Mouse (Mus musculus): ENCODE data around the gene Med16. TPM values are rescaled to one million over a fixed set of nuclear protein-coding genes. Genes with fewer than 3 reads are reported as not detected.

Gene Med16
- polyA plus RNA-seq, 1 experiment from 2014 or later: 37.2 TPM

DNA sequence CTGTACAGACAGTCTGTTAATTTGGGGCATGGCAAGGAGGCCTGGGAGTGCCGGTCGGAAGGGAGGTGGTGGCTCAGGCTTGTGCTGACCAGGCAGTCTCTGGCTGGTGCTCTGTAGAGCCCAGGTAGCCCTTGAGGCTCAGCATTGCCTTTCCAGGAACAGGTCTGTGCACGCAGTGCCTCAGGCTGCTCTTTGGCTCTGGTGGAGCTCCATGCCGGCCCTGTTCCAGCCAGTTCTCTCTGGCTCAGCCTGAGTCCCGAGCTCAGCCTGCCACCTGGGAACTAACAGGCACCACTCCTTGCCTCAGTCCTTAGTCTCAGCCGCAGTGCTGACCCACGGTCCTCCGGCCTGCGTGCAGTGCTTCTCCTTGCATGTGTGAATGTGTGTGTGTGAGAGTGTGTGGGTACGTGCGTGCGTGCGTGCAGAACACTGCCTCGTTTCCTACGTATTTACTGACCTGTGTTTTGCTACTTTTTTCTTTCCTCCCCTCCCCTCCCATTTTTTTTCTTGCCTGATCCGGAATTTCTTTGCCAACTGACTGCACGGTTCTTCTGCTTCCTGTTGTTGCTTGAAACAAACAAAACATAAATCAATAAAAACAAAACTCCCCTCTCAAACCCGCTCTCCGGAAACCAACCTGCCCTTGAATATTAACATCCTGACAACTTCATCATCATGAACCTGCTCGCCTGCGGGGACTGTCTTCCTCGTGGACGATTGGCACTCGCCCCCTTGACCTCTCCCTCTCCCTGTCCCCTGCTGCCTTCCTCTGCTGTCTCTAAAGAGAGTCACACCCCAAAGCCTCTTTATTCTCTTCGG, 47.3 kb downstream of the Med16 start:
- ATAC-seq: no peak
- H3K9me3 ChIP-seq (ENCODE audit: control insufficient read depth, low read length): no peaks in the 10 kb centered on the region
- peak overlapping the region; percentile 2 for H3K9ac ChIP-seq (ENCODE audit: low read depth, low read length)
- no peak overlapping the region for H3K4me3 ChIP-seq (ENCODE audit: low read length)
- WGBS: 64% methylated on average over 25 of the region's 25 CpGs
- H3K27ac ChIP-seq (ENCODE audit: low read length): peak overlapping the region; percentile 2; the same call in 1 of the 2 replicates
- H3K4me2 ChIP-seq (ENCODE audit: low read depth, low read length): no peak overlapping the region
- peaks cover 46% of the 10 kb centered on the region for H3K4me1 ChIP-seq (ENCODE audit: control insufficient read depth, insufficient read depth, low read length)
- H3K36me3 ChIP-seq (ENCODE audit: control insufficient read depth, insufficient read depth, low read length): peaks cover 47% of the 10 kb centered on the region
- no peaks in the 10 kb centered on the region for H3K27me3 ChIP-seq (replicated peaks; ENCODE audit: control insufficient read depth, insufficient read depth, low read length)

DNA sequence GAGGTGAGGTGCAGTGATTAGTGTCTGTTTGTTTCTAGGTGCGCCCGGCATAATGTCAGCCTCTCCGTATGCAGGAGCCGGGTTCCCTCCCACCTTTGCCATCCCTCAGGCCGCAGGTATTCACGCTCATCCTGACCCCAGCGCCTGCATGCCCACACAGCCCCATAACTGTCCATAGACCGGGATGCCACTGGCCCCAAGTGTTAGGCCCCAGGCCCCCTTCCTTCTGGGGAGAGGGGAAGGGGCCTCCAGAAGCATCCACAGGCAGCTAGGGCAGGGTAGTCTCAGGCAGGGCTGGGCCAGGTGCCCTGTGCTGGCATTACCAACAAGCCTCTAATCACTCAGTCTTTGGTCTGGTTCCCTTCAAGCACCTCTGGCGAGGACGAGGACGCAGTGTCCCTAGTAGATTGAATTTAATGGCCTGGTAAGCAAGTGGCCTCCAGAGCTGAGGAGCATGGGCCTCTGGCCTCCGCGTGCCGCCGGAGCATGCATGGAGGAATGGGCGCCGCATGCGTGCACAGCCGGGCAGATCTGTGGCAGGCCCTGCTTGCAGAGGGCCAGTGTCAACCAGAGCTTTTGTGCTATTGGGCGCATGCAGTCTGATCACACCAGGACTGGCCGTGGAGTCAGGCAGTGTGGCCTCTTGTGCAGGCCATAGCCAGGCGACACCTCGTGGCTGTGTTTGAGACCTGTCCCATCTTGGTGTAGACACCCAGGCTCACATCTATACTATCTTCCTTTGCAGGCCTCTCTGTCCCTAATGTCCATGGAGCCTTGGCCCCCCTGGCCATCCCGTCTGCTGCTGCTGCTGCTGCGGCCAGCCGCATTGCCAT, 48.4 kb downstream of the Med16 start:
- WGBS: 89% methylated on average over 26 of the region's 26 CpGs
- H3K4me1 ChIP-seq (ENCODE audit: control insufficient read depth, insufficient read depth, low read length): peaks cover 47% of the 10 kb centered on the region
- H3K36me3 ChIP-seq (ENCODE audit: control insufficient read depth, insufficient read depth, low read length): peaks cover 48% of the 10 kb centered on the region
- no peak overlapping the region for H3K4me3 ChIP-seq (ENCODE audit: low read length)
- H3K27me3 ChIP-seq (replicated peaks; ENCODE audit: control insufficient read depth, insufficient read depth, low read length): no peaks in the 10 kb centered on the region
- no peak for ATAC-seq
- no peaks in the 10 kb centered on the region for H3K9me3 ChIP-seq (ENCODE audit: control insufficient read depth, low read length)
- no peak overlapping the region for H3K27ac ChIP-seq (ENCODE audit: low read length)
- no peak overlapping the region for H3K4me2 ChIP-seq (ENCODE audit: low read depth, low read length)
- peak overlapping the region; percentile 2; the same call in 1 of the 2 replicates for H3K9ac ChIP-seq (ENCODE audit: low read depth, low read length)

GRCm38 (mm10) chr10:79859116-79859515, 49.6 kb downstream of the Med16 start:
- 73% methylated on average over 11 of the region's 11 CpGs for WGBS
- H3K9ac ChIP-seq (ENCODE audit: low read depth, low read length): peak overlapping the region; percentile 100; the same call in 1 of the 2 replicates
- no peaks in the 10 kb centered on the region for H3K27me3 ChIP-seq (replicated peaks; ENCODE audit: control insufficient read depth, insufficient read depth, low read length)
- H3K36me3 ChIP-seq (ENCODE audit: control insufficient read depth, insufficient read depth, low read length): peaks cover 48% of the 10 kb centered on the region
- no peak overlapping the region for H3K4me2 ChIP-seq (ENCODE audit: low read depth, low read length)
- H3K4me3 ChIP-seq (ENCODE audit: low read length): no peak overlapping the region
- no peak overlapping the region for H3K27ac ChIP-seq (ENCODE audit: low read length)
- no peaks in the 10 kb centered on the region for H3K9me3 ChIP-seq (ENCODE audit: control insufficient read depth, low read length)
- peaks cover 47% of the 10 kb centered on the region for H3K4me1 ChIP-seq (ENCODE audit: control insufficient read depth, insufficient read depth, low read length)
- ATAC-seq: no peak

GRCm38 (mm10) chr10:79858416-79859074, 50.2 kb downstream of the Med16 start:
- peak overlapping the region; percentile 97 for H3K4me3 ChIP-seq (ENCODE audit: low read length)
- H3K9me3 ChIP-seq (ENCODE audit: control insufficient read depth, low read length): no peaks in the 10 kb centered on the region
- no peak for ATAC-seq
- peak overlapping the region; percentile 100 for H3K27ac ChIP-seq (ENCODE audit: low read length)
- peak overlapping the region; percentile 100 for H3K9ac ChIP-seq (ENCODE audit: low read depth, low read length)
- peaks cover 48% of the 10 kb centered on the region for H3K36me3 ChIP-seq (ENCODE audit: control insufficient read depth, insufficient read depth, low read length)
- H3K27me3 ChIP-seq (replicated peaks; ENCODE audit: control insufficient read depth, insufficient read depth, low read length): no peaks in the 10 kb centered on the region
- H3K4me1 ChIP-seq (ENCODE audit: control insufficient read depth, insufficient read depth, low read length): peaks cover 47% of the 10 kb centered on the region
- 37% methylated on average over 17 of the region's 17 CpGs for WGBS
- H3K4me2 ChIP-seq (ENCODE audit: low read depth, low read length): peak overlapping the region; percentile 96

DNA sequence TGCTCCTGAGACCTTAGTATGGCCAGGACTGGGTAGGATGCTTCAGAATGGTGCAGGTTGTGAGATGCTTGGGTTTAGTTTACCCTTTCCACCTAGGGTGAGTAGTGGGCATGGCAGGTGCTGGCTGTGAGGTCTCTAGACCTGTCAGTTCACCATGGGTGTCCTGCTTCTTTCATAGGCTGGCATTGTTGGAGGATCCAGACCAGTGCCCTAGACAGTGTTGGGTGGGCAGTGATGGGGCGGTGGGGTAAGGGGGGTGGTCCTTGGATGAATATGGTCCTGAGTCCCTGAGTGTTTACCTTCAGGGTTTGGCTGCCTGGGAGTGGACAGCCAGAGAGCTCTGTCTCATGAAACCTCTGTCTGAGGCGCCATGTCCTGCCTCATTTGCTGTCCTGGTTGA, 50.8 kb downstream of the Med16 start:
- ATAC-seq: no peak
- Histone ChIP-seq H3K27me3 (replicated peaks; ENCODE audit: control insufficient read depth, insufficient read depth, low read length) (no peaks in the 10 kb centered on the region), H3K9ac (ENCODE audit: low read depth, low read length) (peak overlapping the region; percentile 100), H3K27ac (ENCODE audit: low read length) (peak overlapping the region; percentile 100), H3K4me2 (ENCODE audit: low read depth, low read length) (peak overlapping the region; percentile 96), H3K36me3 (ENCODE audit: control insufficient read depth, insufficient read depth, low read length) (peaks cover 46% of the 10 kb centered on the region), H3K9me3 (ENCODE audit: control insufficient read depth, low read length) (no peaks in the 10 kb centered on the region), H3K4me1 (ENCODE audit: control insufficient read depth, insufficient read depth, low read length) (peaks cover 50% of the 10 kb centered on the region), H3K4me3 (ENCODE audit: low read length) (peak overlapping the region; percentile 97)
- 35% methylated on average over 2 of the region's 2 CpGs for WGBS

DNA sequence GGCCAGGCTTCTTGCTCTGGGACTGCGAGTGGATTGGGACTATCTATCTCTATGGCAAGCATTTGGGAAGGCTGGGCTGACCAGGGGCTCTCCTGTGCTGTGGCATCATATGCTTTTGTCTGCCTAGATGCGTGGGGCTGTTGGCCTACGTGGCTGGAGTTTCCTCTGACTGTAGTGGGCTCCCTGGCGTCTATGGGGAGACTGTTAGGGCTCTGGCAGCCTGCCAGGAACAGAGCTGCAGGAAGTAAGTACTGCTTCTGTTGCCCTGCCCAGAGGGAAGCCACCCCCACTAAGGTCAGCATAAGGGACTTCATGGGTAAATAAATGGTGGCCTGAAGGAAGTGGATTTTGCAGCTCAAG, 51.3 kb downstream of the Med16 start:
- Histone ChIP-seq H3K4me3 (ENCODE audit: low read length) (peak overlapping the region; percentile 97), H3K27ac (ENCODE audit: low read length) (peak overlapping the region; percentile 100), H3K4me1 (ENCODE audit: control insufficient read depth, insufficient read depth, low read length) (peaks cover 55% of the 10 kb centered on the region), H3K27me3 (replicated peaks; ENCODE audit: control insufficient read depth, insufficient read depth, low read length) (no peaks in the 10 kb centered on the region), H3K9ac (ENCODE audit: low read depth, low read length) (peak overlapping the region; percentile 100), H3K4me2 (ENCODE audit: low read depth, low read length) (peak overlapping the region; percentile 96), H3K9me3 (ENCODE audit: control insufficient read depth, low read length) (no peaks in the 10 kb centered on the region), H3K36me3 (ENCODE audit: control insufficient read depth, insufficient read depth, low read length) (peaks cover 41% of the 10 kb centered on the region)
- no peak for ATAC-seq
- WGBS: 12% methylated on average over 4 of the region's 4 CpGs

GRCm38 (mm10) chr10:79856704-79857451, 51.8 kb downstream of the Med16 start:
- Histone ChIP-seq H3K4me2 (ENCODE audit: low read depth, low read length) (peak overlapping the region; percentile 96), H3K27me3 (replicated peaks; ENCODE audit: control insufficient read depth, insufficient read depth, low read length) (no peaks in the 10 kb centered on the region), H3K27ac (ENCODE audit: low read length) (peak overlapping the region; percentile 100), H3K4me3 (ENCODE audit: low read length) (peak overlapping the region; percentile 97), H3K9ac (ENCODE audit: low read depth, low read length) (peak overlapping the region; percentile 100), H3K36me3 (ENCODE audit: control insufficient read depth, insufficient read depth, low read length) (peaks cover 35% of the 10 kb centered on the region), H3K4me1 (ENCODE audit: control insufficient read depth, insufficient read depth, low read length) (peaks cover 60% of the 10 kb centered on the region), H3K9me3 (ENCODE audit: control insufficient read depth, low read length) (no peaks in the 10 kb centered on the region)
- ATAC-seq: no peak
- 17% methylated on average over 7 of the region's 7 CpGs for WGBS

- peak overlapping the region; percentile 96 for H3K4me2 ChIP-seq (ENCODE audit: low read depth, low read length)
- H3K9ac ChIP-seq (ENCODE audit: low read depth, low read length): peak overlapping the region; percentile 100
- H3K9me3 ChIP-seq (ENCODE audit: control insufficient read depth, low read length): no peaks in the 10 kb centered on the region
- H3K27ac ChIP-seq (ENCODE audit: low read length): peak overlapping the region; percentile 100
- no peak for ATAC-seq
- H3K4me3 ChIP-seq (ENCODE audit: low read length): peak overlapping the region; percentile 97
- peaks cover 66% of the 10 kb centered on the region for H3K4me1 ChIP-seq (ENCODE audit: control insufficient read depth, insufficient read depth, low read length)
- H3K36me3 ChIP-seq (ENCODE audit: control insufficient read depth, insufficient read depth, low read length): peaks cover 30% of the 10 kb centered on the region
- 29% methylated on average over 6 of the region's 6 CpGs for WGBS
- no peaks in the 10 kb centered on the region for H3K27me3 ChIP-seq (replicated peaks; ENCODE audit: control insufficient read depth, insufficient read depth, low read length)
These were observed 52.4 kb downstream of the Med16 start for GRCm38 (mm10) chr10:79856280-79856679.
